Mouse (Mus musculus) gastrocnemius, adult 8-10 months (tissue): Measurements from ENCODE around the gene Olfr1416. TPM values are rescaled to one million over a fixed set of nuclear protein-coding genes. Genes with fewer than 3 reads are reported as not detected.
"Not testable (repeated sequence)": the region's sequence is repeated elsewhere in the genome, so short reads cannot be mapped to it uniquely, and the experiment has no call there.

Experiments
- DNase-seq, 2 experiments: peaks; one replicate each; pipeline ENCODE4 v3.0.0; 2022; ENCODE audit warnings: low spot score in 2 of 2
- total RNA-seq, 4 experiments: library from RNA; stranded (reverse); gene quantifications; 2 replicates each; pipeline ENCODE4 v1.2.4; 2022

The Olfr1416 gene
- total RNA-seq, result not detected

DNA sequence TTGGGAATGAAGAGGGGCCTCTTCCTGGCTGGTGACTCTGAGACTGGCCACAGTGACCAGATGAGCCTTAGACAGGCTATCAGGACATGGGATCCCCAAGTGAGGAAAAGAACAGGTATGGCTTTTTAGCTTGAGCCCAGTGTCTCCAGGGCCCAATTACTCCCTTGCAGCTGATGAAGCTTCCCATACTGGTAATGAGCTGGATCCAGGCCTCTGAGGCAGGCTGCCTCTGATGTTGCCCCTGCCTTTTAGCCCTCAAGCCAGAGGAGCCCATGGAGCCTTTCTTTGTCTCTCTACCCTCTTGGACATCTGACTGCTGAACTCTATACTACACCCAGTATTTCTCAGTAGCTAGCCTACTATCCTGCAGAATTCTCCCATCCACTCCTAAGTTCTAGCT is at the start of gene Olfr1416:
TSS of gene Olfr1416 (minus strand) at position 101 of the 400 bp plus-strand sequence.
- DNase-seq, result no peak

DNA sequence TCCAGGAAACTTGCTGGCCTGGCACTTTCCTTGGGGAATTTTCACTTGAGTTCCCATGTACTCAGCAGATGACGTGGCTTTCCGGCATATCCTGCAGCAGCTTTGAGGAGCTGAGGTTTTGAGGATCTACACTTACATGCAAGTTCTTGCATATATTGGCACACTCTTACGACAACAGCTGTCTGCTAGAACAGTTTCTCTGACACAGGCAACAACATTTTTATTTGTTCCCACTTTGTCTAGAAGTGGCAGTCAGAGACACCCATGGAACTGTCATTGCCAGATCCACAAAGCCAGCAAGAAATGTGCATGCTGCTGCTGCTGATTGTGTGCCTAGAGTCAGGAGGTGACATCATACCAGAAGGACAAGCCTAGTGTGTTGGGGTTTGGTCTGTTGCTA is 38.9 kb upstream of the Olfr1416 start:
- DNase-seq, result no peak

GRCm38 (mm10) chr1:92521376-92521775 is 36.5 kb upstream of the Olfr1416 start:
- no peak for DNase-seq

DNA sequence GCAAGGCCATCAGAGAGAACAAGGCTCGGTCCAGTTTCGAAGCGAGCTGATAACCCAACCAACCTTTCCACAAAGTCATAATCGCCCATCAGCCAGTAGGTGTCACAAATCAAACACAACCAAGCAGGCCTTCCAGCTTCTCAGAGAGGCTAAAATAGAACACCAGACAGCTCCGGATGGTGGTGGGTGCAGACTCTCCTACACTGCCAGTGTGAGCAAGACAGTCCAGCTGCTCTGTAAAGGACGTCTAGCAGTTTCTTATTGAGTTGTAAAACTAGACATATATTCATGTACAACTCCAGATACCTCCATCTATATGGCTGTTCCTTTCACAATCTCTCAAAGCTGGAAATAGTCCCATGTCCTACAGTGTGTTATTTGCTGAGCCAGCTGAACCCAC is 34.1 kb upstream of the Olfr1416 start:
- no peak for DNase-seq

GRCm38 (mm10) chr1:92518561-92518960 is 33.6 kb upstream of the Olfr1416 start, which contains the start of gene Olfr1414:
Olfr1414 (minus strand) TSS chr1:92518661.
- no peak for DNase-seq

- DNase-seq, result no peak
These were observed 30.5 kb upstream of the Olfr1416 start for GRCm38 (mm10) chr1:92515390-92515789.

- not testable (repeated sequence) for DNase-seq
These were observed 26.7 kb upstream of the Olfr1416 start for GRCm38 (mm10) chr1:92511646-92512045.

- no peak for DNase-seq
These were observed 11.1 kb upstream of the Olfr1416 start, which contains the start of gene Olfr1415 for GRCm38 (mm10) chr1:92496001-92496400. Olfr1415 (minus strand) TSS chr1:92496101.

DNA sequence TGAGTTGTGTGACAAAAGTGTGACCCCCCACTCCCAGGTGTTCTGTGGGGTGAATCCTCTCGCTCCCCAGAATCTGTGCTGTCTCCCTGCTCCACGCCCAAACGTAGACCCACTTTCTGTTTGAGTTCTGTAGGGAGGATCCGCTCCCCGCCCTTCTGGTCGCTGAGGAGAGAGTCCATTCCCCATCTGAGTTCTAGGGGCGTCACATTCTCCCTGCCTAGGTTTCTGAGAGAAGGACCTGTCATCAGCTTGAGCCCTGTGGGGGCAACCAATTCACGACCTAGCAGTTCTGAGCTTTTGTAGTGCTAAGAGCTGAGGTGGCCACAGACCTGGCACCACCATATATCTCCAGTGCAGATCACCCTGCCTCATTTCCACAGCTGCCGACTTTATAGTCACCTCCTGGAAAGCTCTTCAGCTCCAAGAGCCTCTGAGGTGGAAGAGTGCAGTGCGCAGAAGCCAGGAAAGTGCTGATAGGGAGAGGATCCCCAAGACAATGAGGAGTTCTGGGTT is 10.8 kb downstream of the Olfr1416 start:
- no peak for DNase-seq

DNA sequence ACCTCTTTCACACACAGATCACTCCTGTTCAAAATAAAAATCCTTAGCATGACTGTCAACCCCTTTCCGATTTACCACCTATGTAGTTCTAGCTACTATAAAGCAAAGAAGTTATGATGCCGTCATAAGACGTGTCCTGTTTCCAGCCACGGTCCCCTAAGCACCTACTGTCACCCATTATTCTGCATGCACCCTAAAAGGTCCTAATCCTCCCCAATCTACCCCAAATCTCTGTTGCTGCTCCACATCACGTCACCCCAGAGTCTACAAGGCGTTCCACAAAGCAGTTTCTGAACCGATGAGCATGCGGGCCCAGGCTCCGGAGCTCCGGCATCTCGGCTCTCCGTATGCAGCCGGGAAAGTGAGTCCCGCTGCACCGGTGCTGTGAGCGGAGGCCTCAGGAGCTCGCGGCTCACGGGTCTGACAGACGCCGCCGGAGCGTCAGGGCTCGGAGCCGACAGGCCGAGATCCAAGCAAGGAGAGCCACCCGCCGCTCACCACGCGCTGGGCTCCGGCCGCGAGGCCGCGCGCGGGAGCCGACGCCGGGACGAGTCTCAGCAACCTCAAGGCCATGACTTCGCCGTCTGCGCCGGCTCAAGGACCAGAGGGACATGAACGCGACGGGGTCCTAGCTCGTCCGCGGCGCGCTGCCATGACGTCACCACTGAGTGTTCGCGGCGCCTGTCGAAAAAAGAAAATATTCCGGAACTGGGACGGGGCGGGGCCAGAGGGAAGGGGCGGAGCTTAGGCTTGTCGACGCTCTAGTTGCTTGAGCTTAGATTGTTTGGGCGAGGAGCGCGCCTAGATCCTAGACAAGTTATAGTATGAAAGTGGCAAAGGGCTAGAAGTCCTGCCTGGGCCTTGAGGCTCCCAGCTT is 11.5 kb downstream of the Olfr1416 start, which contains the start of gene Ndufa10:
TSS of gene Ndufa10 (minus strand) at position 696 of the 877 bp plus-strand sequence.
- peak; percentile 88 for DNase-seq

DNA sequence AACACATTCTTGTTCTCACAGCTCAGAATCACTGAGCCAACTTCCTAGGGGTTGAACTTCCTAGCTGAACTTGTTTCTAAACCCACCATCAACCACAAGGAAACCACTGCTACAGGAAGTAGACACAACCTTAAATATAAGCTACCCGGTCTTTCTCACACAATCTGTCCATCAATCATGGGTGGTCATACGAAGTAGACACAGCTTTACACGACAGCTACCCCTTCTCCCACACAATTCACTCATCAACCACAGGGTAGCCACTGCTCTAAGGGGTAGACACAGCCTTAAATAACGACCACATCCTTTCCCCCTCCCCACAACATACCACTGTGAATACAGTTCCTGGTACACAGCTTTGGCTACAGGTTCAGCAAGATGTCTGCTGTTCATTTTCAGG is 16.0 kb downstream of the Olfr1416 start:
- no peak for DNase-seq

DNA sequence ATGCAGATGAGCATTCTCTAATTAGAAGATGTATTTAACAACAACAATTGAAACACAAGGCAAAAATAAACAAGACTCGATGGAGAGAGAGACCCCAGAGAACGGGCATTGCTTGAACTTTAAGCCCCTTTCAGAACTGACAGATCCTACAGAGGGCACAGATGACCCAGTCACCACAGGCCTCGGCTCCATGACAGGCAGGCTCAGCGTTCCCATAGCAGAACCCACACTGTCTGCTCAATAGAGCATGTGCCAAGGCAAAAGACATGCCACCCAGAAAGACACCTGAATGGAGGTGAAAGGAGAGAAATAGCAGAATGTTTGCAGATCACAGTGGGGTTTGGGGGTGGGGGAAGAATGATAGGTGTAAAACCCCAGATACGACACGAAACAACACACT is 26.5 kb downstream of the Olfr1416 start:
- no peak for DNase-seq

- no peak for DNase-seq
These were observed 27.2 kb downstream of the Olfr1416 start for GRCm38 (mm10) chr1:92457758-92458157.

- no peak for DNase-seq
These were observed 31.0 kb downstream of the Olfr1416 start for GRCm38 (mm10) chr1:92453751-92454445.

GRCm38 (mm10) chr1:92448293-92448692 is 36.6 kb downstream of the Olfr1416 start:
- DNase-seq, result no peak

DNA sequence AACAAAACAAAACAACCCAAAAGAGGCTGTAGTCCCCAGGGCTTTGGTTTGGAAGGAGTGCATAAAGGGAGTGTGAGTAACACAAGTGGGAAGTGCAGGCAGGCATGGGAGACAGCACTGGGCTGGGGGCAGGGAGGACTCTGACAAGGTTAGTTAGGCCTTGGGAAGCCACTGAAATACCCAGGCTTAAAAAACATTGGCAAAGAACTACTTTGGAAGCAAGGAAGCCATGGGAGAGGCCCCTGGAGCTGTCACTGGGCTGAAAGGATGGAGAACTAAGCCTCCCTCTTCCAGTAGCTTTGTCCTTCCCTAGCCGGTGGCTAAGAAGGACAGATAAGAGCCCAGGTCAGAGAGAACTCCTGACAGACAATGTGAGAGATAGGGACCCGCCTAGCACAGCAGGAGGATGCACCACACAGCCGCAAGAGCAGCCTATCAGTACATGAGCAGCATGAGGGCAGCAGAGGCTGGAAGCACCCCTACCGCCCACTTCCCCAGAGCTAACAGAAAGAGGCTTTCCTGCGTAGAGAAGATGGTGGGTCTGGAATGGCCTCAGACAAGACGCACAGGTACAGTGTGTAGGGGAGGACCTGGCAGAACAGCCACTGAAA is 43.4 kb downstream of the Olfr1416 start:
- DNase-seq, result no peak

DNA sequence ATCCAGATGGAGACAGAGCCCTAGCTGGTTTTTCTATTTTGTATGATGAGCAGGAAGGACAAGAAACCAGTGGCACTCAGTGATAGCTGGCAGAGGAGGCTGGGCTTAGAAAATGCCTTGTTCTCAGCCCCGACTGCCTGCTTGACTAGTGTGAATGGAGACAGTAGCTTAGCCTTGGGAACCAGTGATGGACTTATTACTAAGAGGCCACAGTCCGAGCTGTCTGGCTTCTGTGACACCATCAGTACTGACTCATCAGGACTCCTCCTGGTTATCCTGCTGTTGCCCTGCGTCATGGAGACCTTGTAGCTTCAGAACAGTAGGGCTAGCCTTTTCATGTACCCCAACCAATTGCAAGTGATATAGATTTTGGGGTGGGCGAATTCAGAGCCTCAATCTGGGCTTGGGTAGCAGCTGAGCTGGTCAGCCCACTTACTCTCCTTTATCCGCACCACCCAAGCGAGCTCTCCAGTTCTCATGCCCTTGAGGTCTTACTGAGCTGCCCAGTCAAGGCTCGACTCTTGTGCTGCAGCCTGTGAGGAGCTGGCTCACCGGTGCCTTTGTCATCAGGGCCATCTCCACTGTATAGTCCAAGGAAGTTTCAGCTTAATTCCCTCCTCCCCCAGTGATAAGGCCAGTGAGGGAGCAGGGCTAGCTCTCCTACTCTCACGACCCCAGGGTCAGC is 44.7 kb downstream of the Olfr1416 start:
- DNase-seq, result no peak

DNA sequence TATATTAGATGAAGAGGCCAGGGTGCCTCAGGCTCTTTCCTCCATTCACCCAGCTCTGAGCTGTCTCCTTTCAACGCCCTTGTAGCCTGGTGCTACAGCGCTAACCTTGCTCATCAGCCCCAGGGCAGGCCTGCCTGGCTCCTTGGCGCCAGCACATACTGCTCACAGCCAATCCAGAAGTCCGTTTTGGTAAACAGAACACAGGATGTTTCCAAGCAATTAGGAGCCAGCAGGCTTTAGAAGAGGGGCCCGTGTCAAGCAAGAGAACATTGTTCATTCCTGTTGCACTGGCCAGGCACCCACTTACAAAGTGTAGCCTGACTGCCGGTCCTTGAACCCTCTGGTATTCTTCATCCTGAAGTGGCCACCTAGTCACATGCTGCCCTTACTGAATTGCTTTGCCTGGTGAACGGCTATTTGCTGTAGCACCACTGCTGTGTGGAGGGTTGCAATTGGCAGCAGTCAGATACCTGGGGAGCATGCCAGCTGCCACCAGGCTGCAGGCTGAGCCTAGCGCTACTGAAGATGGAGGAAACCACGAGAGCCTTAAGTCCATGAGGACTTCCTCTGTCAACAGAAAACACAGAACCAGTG is 47.1 kb downstream of the Olfr1416 start:
- peak in 1 of 2 experiments; percentile 14 for DNase-seq

- DNase-seq, result no peak
These were observed 48.0 kb downstream of the Olfr1416 start for GRCm38 (mm10) chr1:92436831-92437321.

- no peak for DNase-seq
These were observed 49.9 kb downstream of the Olfr1416 start for GRCm38 (mm10) chr1:92434986-92435385.
